Mouse (Mus musculus) heart, postnatal 0 days (tissue): ENCODE measurements around the gene 5330417C22Rik. TPM values are rescaled to one million over a fixed set of nuclear protein-coding genes. Genes with fewer than 3 reads are reported as not detected.
"Not testable (repeated sequence)": the region's sequence is repeated elsewhere in the genome, so short reads cannot be mapped to it uniquely, and the experiment has no call there.

ENCODE experiments used
- ATAC-seq: fragments of 200-750 bp; cut with Nextera tagmentation; 2 replicates; pipeline ENCODE4 v1.8.0; 2017; ENCODE audit warnings: low read depth, moderate number of reproducible peaks, moderate library complexity; ENCODE audit not compliant: insufficient read depth
- DNase-seq: peaks from one replicate; pipeline ENCODE4 v3.0.0-alpha.2; 2016; ENCODE audit warnings: low spot score
- H3K27ac ChIP-seq: fragments of 300-500 bp; sonication (generic); 2 replicates; pipeline ENCODE4 v1.5.1; 2014; ENCODE audit warnings: low read depth, mild to moderate bottlenecking
- H3K27me3 ChIP-seq: fragments of 300-500 bp; sonication (generic); 2 replicates; pipeline ENCODE4 v1.6.1; 2014; ENCODE audit warnings: low read length, mixed read lengths; ENCODE audit not compliant: control insufficient read depth, insufficient read depth
- H3K36me3 ChIP-seq: fragments of 300-500 bp; sonication (generic); replicated peaks from 2 replicates; pipeline ENCODE4 v1.6.1; 2014; ENCODE audit warnings: low read length, mixed read lengths; ENCODE audit not compliant: control insufficient read depth, insufficient read depth
- H3K4me1 ChIP-seq: fragments of 300-500 bp; sonication (generic); 2 replicates; pipeline ENCODE4 v1.6.1; 2014; ENCODE audit warnings: antibody characterized with exemption; ENCODE audit not compliant: control insufficient read depth, insufficient read depth
- H3K4me2 ChIP-seq: fragments of 300-500 bp; sonication (generic); 2 replicates; pipeline ENCODE4 v1.6.1; 2014; ENCODE audit warnings: low read depth, mild to moderate bottlenecking, low read length, moderate library complexity
- H3K4me3 ChIP-seq: fragments of 300-500 bp; sonication (generic); 2 replicates; pipeline ENCODE4 v1.5.1; 2014; ENCODE audit warnings: low read depth, low read length
- H3K9ac ChIP-seq: fragments of 300-500 bp; sonication (generic); replicated peaks from 2 replicates; pipeline ENCODE4 v1.6.1; 2014; ENCODE audit warnings: low read depth, low read length, mixed read lengths
- H3K9me3 ChIP-seq: fragments of 300-500 bp; sonication (generic); replicated peaks from 2 replicates; pipeline ENCODE4 v1.6.1; 2016; ENCODE audit warnings: low read length; ENCODE audit not compliant: control insufficient read depth
- CTCF ChIP-seq: IDR thresholded peaks from 2 replicates; pipeline ENCODE4 v1.5.1; 2016; ENCODE audit warnings: antibody characterized with exemption, control low read depth, low read depth
- EP300 ChIP-seq: IDR thresholded peaks from 2 replicates; pipeline ENCODE4 v1.6.1; 2016; ENCODE audit warnings: antibody characterized with exemption, low read depth
- WGBS: fragments of 180-500 bp; shearing (Covaris S2); extraction: QIAGEN DNeasy Blood & Tissue Kit; methylation state at CpG from one replicate; pipeline ENCODE4 v1.1.7; 2014; 5-methylcytosine and 5-hydroxymethylcytosine counted together
- polyA plus RNA-seq: library from polyadenylated mRNA; unstranded; fragments of >200 nt; fragmentation: Nextera tagmentation; extraction: Ambion mirVana; gene quantifications from 2 replicates; pipeline ENCODE4 v1.2.1, GENCODE M21; 2015
- total RNA-seq: library from RNA; depleted of rRNA; stranded (reverse); fragments of >200 nt; gene quantifications from 2 replicates; pipeline ENCODE4 v1.2.3, GENCODE M21; 2014; ENCODE audit warnings: low replicate concordance

Gene 5330417C22Rik
- total and polyA plus RNA-seq, 2 experiments from 2014 or later = 0.04 to 0.34 TPM

GRCm38 (mm10) chr3:108570813-108571212, 34.5 kb upstream of the 5330417C22Rik start:
- WGBS = 85% methylated on average over 14 of the region's 14 CpGs
- H3K4me3 ChIP-seq = peak overlapping the region; percentile 68; the same call in 1 of the 2 replicates

DNA sequence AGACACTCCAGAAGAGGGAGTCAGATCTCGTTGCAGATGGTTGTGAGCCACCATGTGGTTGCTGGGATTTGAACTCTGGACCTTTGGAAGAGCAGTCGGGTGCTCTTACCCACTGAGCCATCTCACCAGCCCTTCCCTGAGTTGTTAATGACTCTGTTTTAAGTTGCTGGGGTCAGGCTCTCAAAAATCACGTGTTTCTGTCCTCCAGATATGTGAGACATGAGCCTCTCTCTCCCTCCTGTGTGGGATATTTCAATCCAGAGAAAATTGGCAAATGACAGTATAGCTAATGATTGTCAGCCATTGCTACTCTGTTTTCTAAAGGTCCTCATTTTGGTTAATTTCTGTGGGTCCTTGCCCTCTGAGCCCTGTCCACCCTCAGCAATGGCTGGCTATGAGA, 33.3 kb upstream of the 5330417C22Rik start:
- 57% methylated on average over 2 of the region's 3 CpGs for WGBS
- H3K4me2 ChIP-seq, H3K9me3 ChIP-seq, H3K27me3 ChIP-seq, H3K36me3 ChIP-seq, H3K27ac ChIP-seq, DNase-seq, H3K9ac ChIP-seq, ATAC-seq, H3K4me3 ChIP-seq: not testable (repeated sequence)
- peaks cover 11% of the 10 kb centered on the region for H3K4me1 ChIP-seq

More at GRCm38 (mm10) chr3:108570813-108571212, 34.5 kb upstream of the 5330417C22Rik start:
- no peak overlapping the region for H3K9ac ChIP-seq
- H3K27me3 ChIP-seq = no peaks in the 10 kb centered on the region
- DNase-seq (no peak), ATAC-seq (no peak)
- TF ChIP-seq CTCF (no peak), EP300 (no peak)
- H3K9me3 ChIP-seq = no peaks in the 10 kb centered on the region
- H3K27ac ChIP-seq = no peak overlapping the region
- H3K4me1 ChIP-seq = peaks cover 11% of the 10 kb centered on the region
- H3K4me2 ChIP-seq = peak overlapping the region; percentile 82
- H3K36me3 ChIP-seq = no peaks in the 10 kb centered on the region

GRCm38 (mm10) chr3:108567990-108568877, 31.9 kb upstream of the 5330417C22Rik start:
- DNase-seq (no peak), ATAC-seq (no peak)
- H3K36me3 ChIP-seq = no peaks in the 10 kb centered on the region
- H3K27ac ChIP-seq = no peak overlapping the region
- no peaks in the 10 kb centered on the region for H3K27me3 ChIP-seq
- no peaks in the 10 kb centered on the region for H3K9me3 ChIP-seq
- H3K4me1 ChIP-seq = peaks cover 11% of the 10 kb centered on the region
- TF ChIP-seq EP300 = no peak
- TF ChIP-seq CTCF = no peak
- no peak overlapping the region for H3K9ac ChIP-seq
- H3K4me2 ChIP-seq = no peak overlapping the region
- WGBS = 60% methylated on average over 15 of the region's 15 CpGs
- H3K4me3 ChIP-seq = no peak overlapping the region

DNA sequence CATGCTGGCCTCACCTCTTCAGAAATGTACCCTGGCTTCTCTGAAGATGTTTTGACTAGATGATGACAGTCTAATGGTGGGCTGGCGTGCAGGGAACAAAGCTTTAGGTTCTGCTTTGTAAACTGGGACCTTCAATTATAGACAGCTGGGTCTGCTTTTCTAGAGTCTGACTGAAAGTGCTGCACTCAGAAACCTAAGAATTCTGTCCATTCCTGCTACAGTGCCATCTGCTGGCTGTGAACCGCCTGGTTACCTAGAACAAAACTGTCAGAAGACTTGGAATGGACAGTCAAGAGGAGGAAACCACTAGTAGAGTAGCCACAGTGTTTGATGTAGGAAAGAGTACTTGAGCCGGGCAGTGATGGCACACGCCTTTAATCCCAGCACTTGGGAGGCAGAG, 27.0 kb upstream of the 5330417C22Rik start:
- 3% methylated on average over 4 of the region's 4 CpGs for WGBS
- no peaks in the 10 kb centered on the region for H3K27me3 ChIP-seq
- H3K27ac ChIP-seq = peak overlapping the region; percentile 90
- DNase-seq = peak; percentile 79
- no peaks in the 10 kb centered on the region for H3K4me1 ChIP-seq
- H3K9me3 ChIP-seq = no peaks in the 10 kb centered on the region
- no peak; the same call in 1 of the 2 replicates for ATAC-seq
- peaks cover 19% of the 10 kb centered on the region for H3K36me3 ChIP-seq
- peak overlapping the region; percentile 83 for H3K4me2 ChIP-seq
- H3K9ac ChIP-seq = peak overlapping the region; percentile 57
- peak overlapping the region; percentile 96 for H3K4me3 ChIP-seq
- TF ChIP-seq CTCF (peak; percentile 87), EP300 (no peak)

DNA sequence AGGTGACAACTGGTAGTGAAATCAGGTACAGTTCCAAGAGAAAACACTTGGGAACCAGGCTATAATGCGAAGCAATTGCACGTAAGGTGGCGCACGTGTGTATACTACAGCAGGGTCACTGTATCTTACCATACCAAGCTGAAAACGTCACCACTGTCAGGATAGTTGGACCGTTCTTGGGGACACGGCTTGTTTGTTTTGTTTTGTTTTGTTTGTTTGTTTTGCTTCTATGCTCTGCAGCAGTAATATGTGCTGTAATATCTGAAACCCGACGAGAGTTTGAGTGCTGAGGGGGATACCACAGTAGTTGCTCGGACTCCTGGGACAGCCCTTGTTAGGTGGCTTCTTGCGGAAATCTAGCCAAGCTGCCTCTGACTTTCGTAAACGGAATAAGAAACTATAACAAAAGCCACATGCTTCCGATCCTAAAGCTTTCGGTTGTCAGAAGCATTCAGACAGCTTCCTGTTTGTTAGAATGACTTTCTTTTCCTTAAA, 26.5 kb upstream of the 5330417C22Rik start:
- no peak for TF ChIP-seq EP300
- TF ChIP-seq CTCF = no peak
- H3K27ac ChIP-seq = peak overlapping the region; percentile 90
- ATAC-seq (peak; percentile 65), DNase-seq (peak; percentile 66)
- no peaks in the 10 kb centered on the region for H3K9me3 ChIP-seq
- WGBS = 7% methylated on average over 15 of the region's 15 CpGs
- H3K4me2 ChIP-seq = peak overlapping the region; percentile 83
- peak overlapping the region; percentile 57 for H3K9ac ChIP-seq
- H3K27me3 ChIP-seq = no peaks in the 10 kb centered on the region
- peak overlapping the region; percentile 96 for H3K4me3 ChIP-seq
- H3K4me1 ChIP-seq = no peaks in the 10 kb centered on the region
- H3K36me3 ChIP-seq = peaks cover 24% of the 10 kb centered on the region
